Mouse (Mus musculus) cerebellum, adult 2 months (tissue): ENCODE results near the gene Pid1.

ENCODE experiments used
- CTCF ChIP-seq: fragments of 200-500 bp; IDR thresholded peaks from 2 replicates; pipeline ENCODE4 v1.5.1; 2011; ENCODE audit warnings: low read depth, mild to moderate bottlenecking, control low read depth, low read length, moderate library complexity, borderline replicate concordance; ENCODE audit not compliant: insufficient read depth
- POLR2A ChIP-seq: fragments of 200-500 bp; IDR thresholded peaks from 2 replicates; pipeline ENCODE4 v1.6.1; 2011; ENCODE audit warnings: low read length, control low read depth, borderline replicate concordance; ENCODE audit not compliant: insufficient read depth

- TF ChIP-seq CTCF (0 out of 2 replicates have a peak, but pooled peaks have one; percentile 15), POLR2A (no peak)
These were observed 261.9 kb downstream of the Pid1 start for GRCm38 (mm10) chr1:84102052-84102451.
